Mouse (Mus musculus) bone marrow macrophage, adult 2 months (primary cell): ENCODE data around the gene Sh3gl1. TPM values are rescaled to one million over a fixed set of nuclear protein-coding genes. Genes with fewer than 3 reads are reported as not detected.

ENCODE experiments used
- H3K27ac ChIP-seq: 2 replicates; pipeline ENCODE4 v1.5.1; 2012; ENCODE audit warnings: low read depth, low read length; ENCODE audit not compliant: insufficient read depth
- H3K4me1 ChIP-seq: 2 replicates; pipeline ENCODE4 v1.6.1; 2012; ENCODE audit warnings: low read length; ENCODE audit not compliant: control insufficient read depth, insufficient read depth
- H3K4me3 ChIP-seq: 2 replicates; pipeline ENCODE4 v1.5.1; 2012; ENCODE audit warnings: mild to moderate bottlenecking, low read length, moderate library complexity; ENCODE audit not compliant: insufficient read depth
- CTCF ChIP-seq: IDR thresholded peaks from 2 replicates; pipeline ENCODE4 v1.5.1; 2012; ENCODE audit warnings: low read depth, mild to moderate bottlenecking, low read length, moderate library complexity
- POLR2A ChIP-seq: IDR thresholded peaks from 2 replicates; pipeline ENCODE4 v1.6.1; 2012; ENCODE audit warnings: mild to moderate bottlenecking, low read depth, low read length, borderline replicate concordance
- polyA plus RNA-seq: library from polyadenylated mRNA; stranded (reverse); fragments of >200 nt; gene quantifications from 2 replicates; pipeline ENCODE4 v1.2.4, GENCODE M21; 2012; ENCODE audit not compliant: missing spikeins, insufficient read depth, insufficient read length

The Sh3gl1 gene
- polyA plus RNA-seq, 1 experiment = 98.2 TPM

DNA sequence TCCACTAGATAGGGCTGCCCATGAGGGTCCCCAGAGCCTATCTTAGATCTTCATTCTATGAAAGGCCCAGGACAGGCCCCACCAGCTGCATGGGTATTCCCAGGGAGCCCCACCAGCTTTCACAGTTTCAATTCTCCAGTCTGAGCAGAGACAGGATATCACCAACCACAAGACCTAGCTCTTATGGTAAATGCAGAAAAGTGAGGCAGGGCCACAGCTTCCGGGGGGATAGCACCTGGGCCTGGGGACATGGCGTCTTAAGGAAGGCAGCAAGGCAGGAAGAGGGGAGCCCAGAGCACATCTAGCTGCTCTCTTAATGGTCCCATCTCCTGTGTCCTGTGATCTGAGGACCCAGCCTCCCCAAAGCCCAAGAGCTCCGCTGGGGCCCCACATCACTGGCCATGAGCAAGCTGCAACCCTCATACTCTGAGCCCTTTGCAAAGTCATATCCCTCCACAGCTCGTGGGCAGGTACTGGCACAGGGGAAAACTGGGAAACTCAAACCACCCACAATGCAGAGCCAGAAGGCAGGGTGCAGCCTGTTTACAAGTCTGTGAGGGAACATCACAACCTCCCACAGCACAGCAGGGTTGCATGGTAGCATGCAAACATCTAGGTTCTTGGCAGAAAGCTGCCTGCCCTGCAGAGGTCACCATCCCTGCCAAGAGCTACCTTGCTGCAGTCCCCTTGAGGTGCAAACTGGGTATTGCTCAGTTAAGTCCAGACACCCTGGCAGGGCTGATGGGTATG lies 15.1 kb downstream of the Sh3gl1 start:
- Histone ChIP-seq H3K4me1 (peaks cover 49% of the 10 kb centered on the region), H3K4me3 (no peak overlapping the region), H3K27ac (peak overlapping the region; percentile 82; the same call in 1 of the 2 replicates)
- no peak for TF ChIP-seq POLR2A
- TF ChIP-seq CTCF = no peak

DNA sequence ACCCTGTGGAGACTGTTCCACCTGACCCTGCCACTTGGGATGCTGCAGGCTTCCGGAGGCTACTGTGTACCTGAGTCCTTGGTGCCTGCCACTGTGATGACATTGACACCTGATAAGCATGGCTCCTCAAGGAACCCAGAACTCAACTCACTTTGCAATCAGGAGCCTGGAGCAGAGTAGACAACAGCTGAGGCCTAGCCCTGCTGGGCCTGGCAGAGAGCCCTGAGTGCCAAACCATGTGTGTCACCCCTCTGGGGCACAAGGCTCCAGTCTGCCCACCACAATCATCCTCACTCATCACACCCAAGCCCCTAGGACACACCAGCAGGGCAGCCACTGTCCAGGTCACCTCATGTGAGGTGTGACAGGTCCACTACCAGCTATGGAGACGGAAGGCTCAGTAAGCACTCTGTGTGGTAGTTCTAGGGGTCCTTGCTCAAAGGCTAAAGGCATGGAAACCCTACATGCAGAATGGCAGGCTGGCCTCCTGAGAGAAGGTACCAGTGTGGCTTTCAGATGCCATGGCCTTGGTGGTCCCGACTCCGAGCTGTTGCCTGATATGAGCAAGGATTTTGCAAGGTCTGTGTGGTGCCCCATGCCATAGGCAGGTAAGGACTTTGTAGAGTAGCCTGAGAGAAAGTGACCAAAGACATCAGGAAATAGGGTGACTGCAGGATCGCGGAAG lies 15.9 kb downstream of the Sh3gl1 start:
- H3K4me1 ChIP-seq = peaks cover 42% of the 10 kb centered on the region
- no peak overlapping the region for H3K27ac ChIP-seq
- H3K4me3 ChIP-seq = no peak overlapping the region
- TF ChIP-seq CTCF = no peak
- TF ChIP-seq POLR2A = no peak

DNA sequence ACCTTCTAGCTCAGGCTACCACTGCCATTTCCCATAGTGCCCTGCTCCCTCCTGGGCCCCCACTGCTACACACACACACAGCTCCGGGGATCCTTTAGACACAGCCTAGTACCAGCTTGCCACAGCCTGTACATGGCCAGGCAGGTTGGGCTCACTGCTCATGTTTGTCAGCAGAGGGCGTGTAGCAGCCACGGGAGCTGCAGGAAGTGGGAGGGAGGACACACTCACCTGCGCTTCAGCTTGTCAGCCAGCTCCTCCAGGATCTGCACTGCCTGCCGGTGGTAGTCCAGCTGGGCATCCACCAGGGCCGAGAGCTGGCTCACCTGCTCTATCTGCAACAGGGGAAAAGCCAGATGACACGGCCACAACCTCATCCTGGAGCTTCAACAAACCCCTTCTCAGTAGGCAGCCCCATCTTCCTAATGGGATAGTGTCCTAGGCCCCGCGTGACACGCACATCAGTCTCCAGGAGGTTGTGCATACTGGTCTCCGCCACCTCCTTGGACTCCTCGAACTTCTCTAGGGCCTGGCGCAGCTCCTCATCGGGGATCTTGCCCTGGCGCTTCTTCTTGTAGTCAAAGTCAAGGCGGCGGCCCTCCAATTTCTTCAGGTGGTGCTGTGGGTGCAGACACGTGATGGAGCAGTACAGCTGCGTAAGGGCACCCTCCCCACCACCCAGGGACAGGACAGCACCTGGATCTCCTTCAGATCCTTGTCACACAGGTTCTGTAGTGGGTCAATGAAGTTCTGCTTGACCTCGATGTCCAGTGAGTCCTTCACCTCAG lies 17.9 kb downstream of the Sh3gl1 start:
- Histone ChIP-seq H3K27ac (no peak overlapping the region), H3K4me3 (no peak overlapping the region), H3K4me1 (peaks cover 26% of the 10 kb centered on the region)
- TF ChIP-seq CTCF (no peak), POLR2A (no peak)

DNA sequence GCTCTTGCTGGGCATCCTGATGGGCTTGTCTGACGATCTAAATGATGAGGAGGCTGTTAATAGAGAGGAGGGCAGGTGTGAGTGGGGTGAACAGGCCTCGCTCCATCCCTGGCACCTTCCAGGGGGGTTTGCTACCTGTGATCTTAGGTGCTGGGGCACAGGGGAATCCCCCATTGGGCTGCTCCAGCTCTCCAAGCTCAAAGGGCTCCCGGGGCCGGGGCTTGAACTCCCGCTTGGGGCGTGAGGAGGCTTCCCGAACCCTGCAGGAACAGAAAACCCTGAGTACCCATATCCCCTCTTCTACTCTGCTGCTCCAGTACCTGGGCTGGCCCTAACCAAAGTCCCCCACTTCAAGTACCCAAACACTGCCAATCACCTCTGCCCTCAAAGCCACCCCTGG lies 18.6 kb downstream of the Sh3gl1 start:
- H3K4me1 ChIP-seq = peaks cover 20% of the 10 kb centered on the region
- TF ChIP-seq POLR2A = no peak
- no peak for TF ChIP-seq CTCF

DNA sequence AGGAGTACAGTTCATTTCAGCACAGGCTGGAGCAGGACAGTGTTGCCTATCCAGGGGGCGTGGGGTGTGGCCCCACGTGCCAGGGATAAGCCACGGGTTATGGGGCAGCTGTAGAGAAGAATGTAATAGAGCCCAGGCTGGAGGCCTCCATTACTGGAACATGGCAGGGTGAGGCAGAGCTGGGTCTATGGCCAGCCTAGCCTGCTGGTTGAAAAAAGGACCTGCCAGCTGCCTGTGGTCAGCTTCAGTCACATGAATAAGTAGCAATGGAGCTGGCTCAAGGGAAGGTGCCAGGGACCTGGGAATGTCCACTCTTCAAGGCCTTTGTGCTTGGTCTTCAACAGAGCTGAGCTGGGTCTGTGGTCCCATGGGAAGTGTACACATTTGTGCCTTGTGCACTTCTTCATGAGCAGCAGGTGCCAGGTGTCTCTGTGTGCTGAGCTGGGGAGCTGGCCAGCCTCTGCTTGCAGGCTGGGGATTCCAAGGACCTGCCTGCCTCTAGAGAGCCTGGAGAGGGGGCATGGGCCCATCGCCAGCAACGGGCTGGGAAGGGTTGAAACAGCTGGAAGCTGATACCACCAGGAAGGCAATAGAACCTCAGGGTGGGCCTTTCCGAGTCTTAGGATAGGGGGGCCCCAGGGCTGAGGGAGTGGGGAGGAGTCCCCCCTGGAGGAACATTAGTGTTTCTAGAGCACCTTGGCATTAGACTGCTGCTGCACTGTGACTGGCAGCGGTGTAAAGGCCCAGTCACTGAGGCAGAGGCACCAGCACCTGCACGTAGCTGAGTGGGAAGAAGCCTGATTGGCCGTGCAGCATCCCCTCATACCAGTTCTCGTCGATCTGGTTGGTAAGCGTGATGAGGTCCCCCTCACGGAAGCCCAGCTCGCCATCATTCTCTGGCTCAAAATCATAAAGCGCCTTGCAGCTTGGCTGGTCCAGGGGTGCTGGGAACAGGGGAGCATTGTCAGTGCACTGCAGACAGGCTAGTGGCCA lies 19.3 kb downstream of the Sh3gl1 start:
- H3K27ac ChIP-seq = no peak overlapping the region
- H3K4me3 ChIP-seq = no peak overlapping the region
- TF ChIP-seq CTCF = no peak
- TF ChIP-seq POLR2A = no peak
- peaks cover 13% of the 10 kb centered on the region for H3K4me1 ChIP-seq

More for the DNA sequence above, 18.6 kb downstream of the Sh3gl1 start:
- Histone ChIP-seq H3K27ac (no peak overlapping the region), H3K4me3 (no peak overlapping the region)

DNA sequence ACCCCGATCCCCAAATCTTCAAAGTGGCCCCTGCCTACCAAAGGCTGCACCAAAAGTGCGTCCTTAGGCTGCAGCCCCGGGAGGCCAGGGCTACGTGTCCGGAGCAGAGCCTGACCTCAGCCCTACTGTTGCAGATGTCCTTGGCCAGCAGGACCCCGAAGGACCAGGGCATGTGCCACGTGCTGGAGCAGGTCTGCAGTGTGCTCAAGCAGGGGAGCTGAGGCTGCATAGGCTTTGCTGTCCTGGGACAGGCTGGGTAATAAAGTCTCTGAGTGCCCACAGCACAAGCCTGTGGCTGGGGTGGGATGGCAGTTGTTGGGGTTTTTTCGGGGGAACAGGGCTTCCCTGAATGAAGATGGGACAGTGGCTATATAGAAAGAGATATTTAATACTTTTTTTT lies 20.1 kb downstream of the Sh3gl1 start:
- Histone ChIP-seq H3K4me1 (peaks cover 6% of the 10 kb centered on the region), H3K27ac (no peak overlapping the region), H3K4me3 (no peak overlapping the region)
- TF ChIP-seq POLR2A = no peak
- TF ChIP-seq CTCF = no peak

DNA sequence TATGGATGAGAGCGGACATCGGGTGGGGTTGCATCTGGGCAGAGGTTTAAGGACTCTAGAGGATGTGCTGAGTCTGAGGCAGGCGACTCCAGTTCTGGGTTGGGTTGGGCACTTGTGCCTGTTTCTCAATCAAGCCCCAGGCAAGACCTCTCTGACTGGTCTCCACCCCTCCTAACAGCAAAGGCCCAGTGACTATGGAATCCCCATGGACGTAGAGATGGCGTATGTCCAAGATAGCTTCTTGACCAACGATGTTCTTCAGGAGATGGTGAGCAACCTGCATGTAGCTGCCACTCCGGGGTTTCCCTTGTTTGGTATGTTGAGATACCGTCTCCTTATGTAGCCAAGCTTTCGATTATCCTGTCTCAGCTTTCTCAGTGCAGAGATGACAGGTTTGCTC lies 21.1 kb downstream of the Sh3gl1 start:
- TF ChIP-seq POLR2A (no peak), CTCF (no peak)
- peaks cover 2% of the 10 kb centered on the region for H3K4me1 ChIP-seq
- H3K27ac ChIP-seq = no peak overlapping the region
- H3K4me3 ChIP-seq = no peak overlapping the region

DNA sequence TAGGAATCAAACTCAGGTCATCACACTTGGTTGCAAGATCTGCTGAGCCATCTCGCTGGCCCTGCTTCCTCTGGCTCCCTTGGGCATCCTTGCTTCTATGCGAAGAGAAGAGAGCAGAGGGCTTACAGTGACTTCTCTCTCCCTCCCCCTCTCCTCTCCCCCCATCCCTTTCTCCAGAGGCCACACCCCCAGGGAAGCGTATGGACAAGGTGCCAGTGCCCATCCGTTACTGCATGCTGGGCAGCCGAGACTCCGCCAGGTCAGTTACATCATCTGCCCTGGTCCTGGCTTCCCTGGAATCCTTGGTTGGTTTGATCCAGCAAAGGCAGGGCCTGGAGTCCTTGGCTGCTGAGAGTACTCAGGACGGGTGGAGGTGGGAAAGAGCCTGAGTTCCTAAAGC lies 25.0 kb downstream of the Sh3gl1 start:
- peaks cover 7% of the 10 kb centered on the region for H3K4me1 ChIP-seq

DNA sequence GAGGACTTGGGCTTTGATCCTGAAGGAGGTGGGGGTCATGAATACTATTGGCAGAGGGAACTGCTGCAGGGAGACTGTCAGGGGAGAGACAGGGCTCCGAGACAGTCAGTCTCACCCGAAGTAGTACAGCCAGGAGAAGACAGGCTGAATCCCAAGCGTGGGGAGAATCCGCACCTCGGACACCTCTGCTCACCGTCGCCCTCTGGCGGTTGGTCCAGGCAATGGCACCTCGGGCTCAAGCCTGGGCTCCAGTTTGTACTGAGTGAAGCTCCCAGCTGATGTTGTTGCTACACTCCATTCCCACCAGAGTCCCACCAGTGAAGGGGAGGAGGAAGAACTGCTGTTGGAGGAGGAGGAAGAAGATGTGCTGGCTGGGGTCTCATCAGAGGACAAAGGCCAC lies 25.8 kb downstream of the Sh3gl1 start:
- Histone ChIP-seq H3K4me3 (peak overlapping the region; percentile 76), H3K4me1 (peaks cover 7% of the 10 kb centered on the region)
- TF ChIP-seq POLR2A = no peak
- peak; percentile 91 for TF ChIP-seq CTCF

More for the DNA sequence above, 25.0 kb downstream of the Sh3gl1 start:
- no peak overlapping the region for H3K27ac ChIP-seq
- no peak for TF ChIP-seq POLR2A
- H3K4me3 ChIP-seq = no peak overlapping the region

More for the DNA sequence above, 25.8 kb downstream of the Sh3gl1 start:
- H3K27ac ChIP-seq = no peak overlapping the region
